Mouse (Mus musculus): ENCODE data around the gene Il11ra1. TPM values are rescaled to one million over a fixed set of nuclear protein-coding genes. Genes with fewer than 3 reads are reported as not detected.

Il11ra1 gene
- total and polyA plus RNA-seq, 2 experiments from 2014 or later: 17.2 to 29.1 TPM

DNA sequence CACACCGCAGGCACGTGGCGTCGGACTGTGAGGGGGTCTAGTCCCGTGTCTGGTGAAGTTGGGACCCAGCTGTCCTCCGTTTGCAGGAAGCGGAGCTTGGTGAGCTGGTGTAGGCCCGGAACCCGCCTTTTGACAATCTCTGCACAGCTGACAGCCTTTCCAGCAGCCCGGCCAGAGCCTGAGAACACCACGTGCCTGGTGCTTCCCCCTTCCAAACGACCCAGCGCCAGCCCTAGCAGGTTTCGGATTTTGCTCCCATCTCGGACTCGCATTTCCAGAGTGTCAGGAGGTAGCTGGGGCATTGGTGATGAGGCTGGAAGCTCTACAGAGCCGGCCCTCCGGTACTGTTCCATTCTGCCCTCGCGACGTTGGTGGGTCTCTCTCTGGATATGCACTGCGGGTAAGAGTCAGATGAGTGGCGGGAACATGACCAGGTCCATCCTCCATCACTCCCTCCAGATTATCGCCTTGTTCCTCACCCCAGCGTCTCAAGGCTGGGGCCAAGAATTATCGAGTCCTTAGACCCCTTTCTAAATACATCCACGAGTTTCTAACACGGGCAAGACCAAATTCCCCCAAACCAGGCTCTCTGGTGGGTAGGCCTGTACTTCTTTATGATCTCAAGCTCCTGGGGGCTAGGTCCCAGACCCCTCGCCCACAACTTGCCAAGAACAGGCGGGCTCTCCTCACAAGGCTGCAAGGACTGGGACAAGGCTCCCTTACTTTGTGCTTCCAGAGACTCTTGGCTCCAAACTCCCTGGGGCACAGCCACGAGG is 12.8 kb downstream of the Il11ra1 start:
- H3K27me3 ChIP-seq (ENCODE audit: insufficient read depth, low read length): no peaks in the 10 kb centered on the region
- peak; percentile 14; the same call in 1 of the 2 replicates for ATAC-seq
- H3K4me3 ChIP-seq (ENCODE audit: low read depth, low read length): peak overlapping the region; percentile 57
- no peaks in the 10 kb centered on the region for H3K9me3 ChIP-seq (ENCODE audit: low read length)
- no peak for DNase-seq
- 33% methylated on average over 31 of the region's 31 CpGs for WGBS
- TF ChIP-seq CTCF (IDR thresholded peaks at IDR 0.05; ENCODE audit: low read depth): no peak
- H3K4me1 ChIP-seq (ENCODE audit: insufficient read depth): peaks cover 14% of the 10 kb centered on the region
- H3K9ac ChIP-seq: peak overlapping the region; percentile 77
- H3K4me2 ChIP-seq (ENCODE audit: low read depth): peak overlapping the region; percentile 91
- peak overlapping the region; percentile 82 for H3K27ac ChIP-seq (ENCODE audit: low read depth, low read length)
- H3K36me3 ChIP-seq (ENCODE audit: insufficient read depth): peaks cover 13% of the 10 kb centered on the region; the same call in 1 of the 2 replicates

DNA sequence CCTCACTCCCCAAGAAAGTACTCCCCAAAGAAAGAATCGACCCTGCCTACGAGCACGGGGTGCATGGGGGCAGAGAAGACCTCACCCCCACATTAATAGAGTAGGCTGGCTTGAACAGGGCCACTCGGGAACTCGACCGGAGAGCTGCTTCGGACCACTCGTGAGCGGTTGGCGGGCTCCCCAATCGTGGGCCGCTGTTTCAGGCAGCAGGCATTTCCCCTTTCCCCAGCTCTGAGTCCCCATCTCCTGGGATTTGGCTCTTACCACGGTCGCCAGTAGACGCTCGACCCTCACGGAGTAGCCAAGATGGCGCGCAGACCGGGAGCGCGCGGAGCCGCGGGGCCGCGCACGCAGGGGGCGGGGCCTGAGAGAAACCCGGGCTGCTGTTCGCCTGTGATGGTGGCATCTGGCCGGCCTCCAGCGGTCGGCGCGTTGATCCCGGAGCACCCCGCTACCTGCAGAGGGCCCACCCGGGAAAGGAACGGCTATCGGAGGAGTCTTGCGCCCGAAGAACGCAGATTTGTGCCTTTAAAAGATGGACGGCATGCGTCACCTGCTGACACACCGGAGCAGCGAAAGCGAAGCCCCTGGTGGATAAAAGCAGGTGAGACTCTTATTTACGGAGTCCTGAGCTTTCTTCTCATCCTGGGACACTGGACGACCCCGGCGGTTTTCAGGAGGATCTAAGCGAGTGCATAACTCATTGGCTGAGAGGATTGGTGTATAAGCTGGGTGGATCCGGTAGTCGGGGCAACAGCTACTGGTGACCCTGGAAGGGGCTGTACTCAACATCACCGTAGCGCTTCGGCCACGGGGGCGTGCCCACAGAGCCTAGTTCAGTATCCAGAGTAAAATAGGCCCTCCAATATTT is 13.6 kb downstream of the Il11ra1 start, which contains the start of gene Rpp25l:
Gene Rpp25l (minus strand): TSS at position 338 of the 871 bp plus-strand sequence.
- Histone ChIP-seq H3K36me3 (ENCODE audit: insufficient read depth) (peaks cover 22% of the 10 kb centered on the region), H3K27me3 (ENCODE audit: insufficient read depth, low read length) (no peaks in the 10 kb centered on the region), H3K4me1 (ENCODE audit: insufficient read depth) (peaks cover 11% of the 10 kb centered on the region), H3K4me2 (ENCODE audit: low read depth) (peak within 1 kb of the TSS; percentile 91), H3K9me3 (ENCODE audit: low read length) (no peaks in the 10 kb centered on the region), H3K4me3 (ENCODE audit: low read depth, low read length) (peak within 1 kb of the TSS; percentile 57), H3K9ac (peak within 1 kb of the TSS; percentile 77), H3K27ac (ENCODE audit: low read depth, low read length) (peak within 1 kb of the TSS; percentile 82)
- WGBS: under 1% methylated on average over 61 of the region's 61 CpGs
- TF ChIP-seq CTCF (IDR thresholded peaks at IDR 0.05; ENCODE audit: low read depth): peak; percentile 44
- DNase-seq (peak; percentile 90), ATAC-seq (peak; percentile 73)

DNA sequence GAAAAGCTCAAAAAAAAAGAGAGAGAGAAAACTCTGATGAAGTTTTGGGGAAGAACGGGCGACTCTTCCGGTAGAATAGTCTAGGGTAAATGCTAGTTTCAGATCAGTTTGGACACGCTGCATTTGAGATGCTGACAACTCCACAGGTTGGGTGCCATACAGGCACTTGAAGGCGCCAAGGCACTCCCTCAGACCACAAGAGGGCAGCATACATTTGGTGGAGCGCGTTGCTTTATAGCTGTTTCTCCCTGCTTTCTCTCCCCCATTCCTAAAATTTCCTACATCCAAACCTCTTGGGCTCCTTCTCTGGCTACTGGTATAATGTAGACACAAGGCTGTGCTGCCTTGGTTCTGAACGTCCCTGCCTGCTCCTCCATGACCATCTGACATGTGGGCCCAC is 14.5 kb downstream of the Il11ra1 start:
- Histone ChIP-seq H3K4me1 (ENCODE audit: insufficient read depth) (peaks cover 11% of the 10 kb centered on the region), H3K27ac (ENCODE audit: low read depth, low read length) (no peak overlapping the region; the same call in 1 of the 2 replicates), H3K27me3 (ENCODE audit: insufficient read depth, low read length) (no peaks in the 10 kb centered on the region), H3K9ac (no peak overlapping the region), H3K4me3 (ENCODE audit: low read depth, low read length) (peak overlapping the region; percentile 57; the same call in 1 of the 2 replicates), H3K36me3 (ENCODE audit: insufficient read depth) (peaks cover 30% of the 10 kb centered on the region), H3K4me2 (ENCODE audit: low read depth) (peak overlapping the region; percentile 91), H3K9me3 (ENCODE audit: low read length) (no peaks in the 10 kb centered on the region)
- peak; percentile 88 for DNase-seq
- peak; percentile 61 for ATAC-seq
- peak; percentile 91 for TF ChIP-seq CTCF (IDR thresholded peaks at IDR 0.05; ENCODE audit: low read depth)
- WGBS: 10% methylated on average over 8 of the region's 8 CpGs

DNA sequence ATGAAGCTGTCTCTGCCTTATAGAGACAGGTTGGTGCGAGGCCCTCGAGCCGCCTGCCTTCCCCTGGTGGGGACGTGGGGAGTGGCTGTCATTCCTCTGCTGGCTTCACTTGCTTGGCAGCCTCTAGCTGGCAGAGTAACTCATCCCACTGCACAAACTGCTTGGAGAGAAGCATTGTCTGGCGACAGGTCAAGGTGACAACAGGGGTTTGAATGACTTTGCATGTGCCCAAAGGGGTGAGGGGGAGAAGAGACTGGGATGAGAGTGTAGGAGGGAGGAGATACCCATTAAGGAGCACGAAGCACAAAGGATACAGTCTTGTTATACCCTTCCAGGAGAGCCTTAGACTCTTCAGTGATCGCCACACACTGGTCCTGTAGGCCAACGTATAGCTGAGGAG is 15.3 kb downstream of the Il11ra1 start:
- H3K27me3 ChIP-seq (ENCODE audit: insufficient read depth, low read length): no peaks in the 10 kb centered on the region
- no peak for DNase-seq
- no peak overlapping the region for H3K9ac ChIP-seq
- H3K36me3 ChIP-seq (ENCODE audit: insufficient read depth): peaks cover 36% of the 10 kb centered on the region
- TF ChIP-seq CTCF (IDR thresholded peaks at IDR 0.05; ENCODE audit: low read depth): no peak
- no peak for ATAC-seq
- 74% methylated on average over 8 of the region's 8 CpGs for WGBS
- no peak overlapping the region for H3K4me3 ChIP-seq (ENCODE audit: low read depth, low read length)
- H3K4me1 ChIP-seq (ENCODE audit: insufficient read depth): peaks cover 11% of the 10 kb centered on the region
- no peak overlapping the region for H3K4me2 ChIP-seq (ENCODE audit: low read depth)
- no peaks in the 10 kb centered on the region for H3K9me3 ChIP-seq (ENCODE audit: low read length)
- no peak overlapping the region; the same call in 1 of the 2 replicates for H3K27ac ChIP-seq (ENCODE audit: low read depth, low read length)

DNA sequence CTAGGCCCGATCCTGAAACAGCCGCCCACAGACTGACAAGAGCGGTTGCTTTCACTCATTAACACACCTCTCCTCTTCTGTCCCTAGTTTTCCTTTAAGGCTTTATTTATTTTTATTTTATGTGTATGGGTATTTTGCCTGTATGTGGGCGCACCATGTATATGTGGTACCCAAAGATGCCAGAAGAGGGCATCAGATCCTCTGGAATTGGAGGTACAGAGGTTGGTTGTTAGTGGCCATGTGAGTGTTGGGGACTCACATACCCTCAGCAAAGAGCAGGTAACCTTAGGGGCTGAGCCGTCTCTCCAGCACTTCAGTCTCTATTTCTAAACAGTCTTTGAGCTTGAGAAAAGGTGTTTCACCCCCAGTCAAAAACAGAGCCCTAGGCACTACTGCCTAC is 15.8 kb downstream of the Il11ra1 start:
- peak; percentile 76 for TF ChIP-seq CTCF (IDR thresholded peaks at IDR 0.05; ENCODE audit: low read depth)
- H3K9me3 ChIP-seq (ENCODE audit: low read length): no peaks in the 10 kb centered on the region
- 79% methylated on average over 5 of the region's 5 CpGs for WGBS
- 0 out of 2 replicates have a peak, but pooled peaks have one; percentile 38 for ATAC-seq
- DNase-seq: peak; percentile 63
- H3K36me3 ChIP-seq (ENCODE audit: insufficient read depth): peaks cover 41% of the 10 kb centered on the region
- no peak overlapping the region for H3K4me2 ChIP-seq (ENCODE audit: low read depth)
- no peak overlapping the region for H3K9ac ChIP-seq
- no peak overlapping the region; the same call in 1 of the 2 replicates for H3K27ac ChIP-seq (ENCODE audit: low read depth, low read length)
- H3K4me3 ChIP-seq (ENCODE audit: low read depth, low read length): no peak overlapping the region
- no peaks in the 10 kb centered on the region for H3K27me3 ChIP-seq (ENCODE audit: insufficient read depth, low read length)
- H3K4me1 ChIP-seq (ENCODE audit: insufficient read depth): peaks cover 11% of the 10 kb centered on the region

DNA sequence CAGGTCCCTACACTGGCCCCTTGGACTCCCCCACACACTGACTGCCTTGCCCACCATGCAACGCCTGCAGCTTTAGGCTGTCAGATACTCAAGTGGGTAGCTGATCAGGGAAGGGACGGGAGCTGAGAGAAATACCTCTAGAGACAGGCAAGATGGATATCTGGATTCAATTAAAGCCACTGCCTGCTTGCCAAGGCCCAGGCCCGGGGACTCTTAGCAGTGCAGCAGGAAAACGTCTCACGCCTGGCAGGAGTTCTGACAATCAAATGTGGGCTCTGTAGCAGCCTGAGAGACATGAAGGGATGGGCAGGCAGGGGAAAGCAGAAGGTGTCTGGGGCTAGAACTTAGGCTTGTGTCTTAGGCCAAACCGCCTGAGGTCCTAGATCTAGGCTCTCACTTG is 17.0 kb downstream of the Il11ra1 start:
- Histone ChIP-seq H3K4me1 (ENCODE audit: insufficient read depth) (peaks cover 13% of the 10 kb centered on the region), H3K27ac (ENCODE audit: low read depth, low read length) (no peak overlapping the region), H3K27me3 (ENCODE audit: insufficient read depth, low read length) (no peaks in the 10 kb centered on the region), H3K9me3 (ENCODE audit: low read length) (no peaks in the 10 kb centered on the region), H3K4me3 (ENCODE audit: low read depth, low read length) (no peak overlapping the region), H3K36me3 (ENCODE audit: insufficient read depth) (peaks cover 43% of the 10 kb centered on the region), H3K4me2 (ENCODE audit: low read depth) (no peak overlapping the region), H3K9ac (no peak overlapping the region)
- DNase-seq: no peak
- no peak for TF ChIP-seq CTCF (IDR thresholded peaks at IDR 0.05; ENCODE audit: low read depth)
- WGBS: 75% methylated on average over 6 of the region's 6 CpGs
- ATAC-seq: no peak

Data from forebrain, postnatal 0 days (tissue).